Mouse (Mus musculus) kidney, adult 8-10 months (tissue): ENCODE data around the gene Glis3.
A peak's percentile ranks its signal among the peaks of the same experiment; 100 is the strongest.

Experiments used
- DNase-seq, 2 experiments: peaks; one replicate each; pipeline ENCODE4 v3.0.0; 2022

The Glis3 gene

DNA sequence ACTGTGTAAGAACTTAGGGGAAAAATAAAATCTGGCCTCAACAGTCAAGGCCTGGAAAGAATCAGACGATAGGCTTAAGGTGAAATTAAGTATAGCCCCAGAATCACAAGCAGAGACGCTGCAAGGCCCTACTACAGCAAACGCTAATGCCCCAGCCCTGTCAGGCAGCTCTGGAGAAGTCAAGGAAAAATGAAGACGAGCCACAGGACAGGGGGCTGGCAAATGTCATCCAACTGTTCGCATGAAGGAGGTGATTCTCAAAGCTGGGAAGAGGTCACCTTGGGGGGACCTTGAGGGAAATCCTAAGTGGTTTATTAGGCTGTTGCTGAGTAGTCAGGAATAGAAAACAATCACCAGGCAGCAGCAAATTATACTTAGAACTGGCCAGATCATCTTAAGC, 214.1 kb downstream of the Glis3 start:
- no peak for DNase-seq

DNA sequence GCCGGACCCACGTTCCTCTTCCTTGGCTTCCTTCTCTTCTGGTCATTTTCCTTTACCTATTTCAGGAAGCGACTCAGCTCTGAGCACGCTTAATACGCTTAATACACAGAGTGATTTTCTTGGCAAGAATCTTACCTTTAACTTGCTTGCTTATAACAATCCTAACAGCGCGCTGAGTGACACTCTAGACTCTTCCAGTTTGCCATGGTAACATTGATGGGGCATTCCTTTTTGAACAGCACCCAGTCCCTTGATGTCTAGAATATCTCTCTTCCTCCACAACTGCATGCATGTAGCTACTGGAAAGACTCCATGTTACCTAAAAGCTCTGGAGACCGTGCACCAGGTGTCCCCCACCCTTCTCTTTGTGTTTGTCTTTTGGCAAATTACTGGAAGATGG, 225.5 kb downstream of the Glis3 start:
- DNase-seq, result no peak

DNA sequence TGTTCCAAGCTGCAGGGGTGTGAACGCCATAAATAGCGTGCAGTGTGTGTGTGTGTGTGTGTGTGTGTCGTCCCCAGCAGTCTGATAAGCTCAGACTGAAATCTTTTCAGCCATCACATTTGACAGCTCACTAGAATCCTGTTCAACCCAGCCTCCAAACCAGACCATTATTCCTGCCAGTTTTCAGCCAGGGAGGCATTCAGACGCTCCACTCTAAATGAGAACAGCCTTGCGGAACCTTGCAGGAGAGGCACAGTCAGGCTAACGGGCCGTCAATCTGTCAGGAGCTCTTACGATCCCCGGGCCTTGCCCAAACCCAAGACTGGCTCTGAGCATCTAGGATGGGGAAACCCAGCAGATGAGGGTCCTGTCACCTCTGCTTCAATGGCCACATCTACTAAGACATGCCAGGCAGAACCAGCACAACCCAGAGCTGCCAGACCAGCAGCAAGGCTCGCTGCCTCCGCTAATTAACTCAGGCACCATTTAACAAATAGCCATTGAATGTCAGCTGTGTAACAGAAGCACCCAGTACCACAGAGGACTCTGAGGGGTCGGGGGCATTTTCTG, 226.8 kb downstream of the Glis3 start:
- no peak for DNase-seq

- DNase-seq, result no peak
Measured at GRCm38 (mm10) chr19:28448811-28449210, 231.1 kb downstream of the Glis3 start.

GRCm38 (mm10) chr19:28442161-28442560, 237.7 kb downstream of the Glis3 start:
- peak in 1 of 2 experiments; percentile 41 for DNase-seq

DNA sequence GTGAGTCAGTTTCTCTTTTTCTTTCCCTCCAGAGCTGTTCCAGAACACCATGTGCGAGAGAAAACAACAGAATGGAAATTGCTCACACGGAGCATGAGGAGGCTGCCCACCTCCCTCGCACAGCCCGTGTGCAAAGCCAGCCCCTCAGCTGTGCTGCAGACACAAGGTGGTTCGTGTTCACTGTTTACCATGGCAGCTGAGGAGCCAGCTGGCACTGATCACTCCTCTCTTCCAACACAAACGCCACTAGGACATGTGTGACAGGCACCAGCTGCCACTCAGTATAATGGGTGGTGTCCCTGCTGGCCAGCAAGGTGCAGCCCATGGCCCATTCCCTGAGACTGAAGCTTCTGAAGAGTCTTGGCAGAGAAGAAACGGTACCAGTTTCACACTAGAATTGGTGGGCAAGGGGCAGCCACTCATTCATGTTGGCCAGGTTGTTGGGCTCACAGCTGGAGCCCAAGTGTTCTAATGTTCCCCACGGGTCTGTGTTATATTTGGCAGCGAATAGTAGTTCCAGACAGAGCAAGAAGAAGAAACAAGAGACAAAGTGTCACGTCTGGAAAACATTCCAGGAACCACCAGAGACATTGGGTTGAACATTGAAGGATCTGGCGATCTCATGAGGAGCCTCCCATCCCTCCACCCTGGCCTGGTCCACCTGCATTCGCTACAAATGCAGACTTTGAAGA, 243.3 kb downstream of the Glis3 start:
- DNase-seq, result no peak

- no peak for DNase-seq
Measured at GRCm38 (mm10) chr19:28428220-28428816, 251.6 kb downstream of the Glis3 start.

DNA sequence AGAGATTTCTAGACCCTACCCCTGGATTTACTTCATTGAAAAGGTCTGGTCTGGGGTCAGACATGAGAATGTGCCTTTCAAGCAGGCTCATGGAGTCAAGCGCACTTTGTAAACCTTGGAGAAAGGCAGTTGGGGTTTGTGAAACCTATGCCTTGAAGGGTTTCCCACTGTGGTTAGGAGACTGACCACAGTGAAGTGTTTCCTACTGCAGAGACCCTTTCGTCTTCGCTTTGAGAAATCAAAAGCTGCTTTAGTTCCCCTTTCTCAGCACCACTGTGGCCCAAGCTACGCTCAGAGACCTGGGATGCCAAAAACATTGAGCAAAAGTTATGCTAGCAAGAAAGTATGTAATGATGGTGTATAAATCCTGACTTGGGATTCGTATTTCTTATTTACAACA, 255.7 kb downstream of the Glis3 start:
- DNase-seq, result no peak

DNA sequence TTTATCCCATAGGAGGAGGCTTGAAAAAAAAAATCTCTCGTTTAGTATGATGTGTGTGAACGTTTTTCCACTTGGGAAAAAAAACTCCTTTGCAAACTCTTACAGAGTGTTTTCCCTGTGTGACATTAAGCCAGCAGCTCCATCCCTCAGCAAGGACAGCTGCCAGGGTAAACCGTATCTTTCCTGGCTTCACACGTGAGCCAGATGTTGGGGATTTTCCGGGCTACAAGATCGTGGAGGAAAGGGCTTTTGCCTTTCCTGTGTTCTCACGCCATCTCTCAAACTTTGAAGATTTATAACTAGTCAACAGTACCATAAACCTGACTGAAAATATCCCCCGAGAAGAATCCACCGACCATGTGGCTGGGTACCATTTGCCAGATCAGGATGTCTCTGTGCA, 256.9 kb downstream of the Glis3 start:
- DNase-seq, result no peak

DNA sequence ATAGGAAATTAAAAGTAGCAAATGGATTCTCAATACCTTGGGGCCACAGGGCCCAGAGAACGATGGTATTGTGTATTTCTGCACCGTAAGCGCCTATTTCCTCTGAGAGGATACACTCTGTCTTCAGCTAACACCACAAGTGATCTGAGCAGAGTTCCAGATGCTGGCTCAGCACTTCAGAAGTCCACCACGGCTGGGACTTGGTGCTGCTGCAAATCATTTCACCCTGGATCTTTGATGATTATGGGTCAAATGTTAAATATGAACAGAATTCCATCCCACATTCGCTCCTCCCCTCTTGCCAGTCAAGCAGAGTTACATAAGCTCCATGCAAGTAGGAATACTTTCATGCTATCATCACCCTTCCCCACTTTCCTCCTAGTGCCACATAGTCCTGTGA, 263.8 kb downstream of the Glis3 start:
- DNase-seq, result peak; percentile 18 to 45

GRCm38 (mm10) chr19:28408787-28409186, 271.1 kb downstream of the Glis3 start:
- no peak for DNase-seq

- peak in 1 of 2 experiments; percentile 34 for DNase-seq
Measured at GRCm38 (mm10) chr19:28402956-28403355, 276.9 kb downstream of the Glis3 start.

GRCm38 (mm10) chr19:28395584-28395861, 284.4 kb downstream of the Glis3 start:
- DNase-seq, result no peak

DNA sequence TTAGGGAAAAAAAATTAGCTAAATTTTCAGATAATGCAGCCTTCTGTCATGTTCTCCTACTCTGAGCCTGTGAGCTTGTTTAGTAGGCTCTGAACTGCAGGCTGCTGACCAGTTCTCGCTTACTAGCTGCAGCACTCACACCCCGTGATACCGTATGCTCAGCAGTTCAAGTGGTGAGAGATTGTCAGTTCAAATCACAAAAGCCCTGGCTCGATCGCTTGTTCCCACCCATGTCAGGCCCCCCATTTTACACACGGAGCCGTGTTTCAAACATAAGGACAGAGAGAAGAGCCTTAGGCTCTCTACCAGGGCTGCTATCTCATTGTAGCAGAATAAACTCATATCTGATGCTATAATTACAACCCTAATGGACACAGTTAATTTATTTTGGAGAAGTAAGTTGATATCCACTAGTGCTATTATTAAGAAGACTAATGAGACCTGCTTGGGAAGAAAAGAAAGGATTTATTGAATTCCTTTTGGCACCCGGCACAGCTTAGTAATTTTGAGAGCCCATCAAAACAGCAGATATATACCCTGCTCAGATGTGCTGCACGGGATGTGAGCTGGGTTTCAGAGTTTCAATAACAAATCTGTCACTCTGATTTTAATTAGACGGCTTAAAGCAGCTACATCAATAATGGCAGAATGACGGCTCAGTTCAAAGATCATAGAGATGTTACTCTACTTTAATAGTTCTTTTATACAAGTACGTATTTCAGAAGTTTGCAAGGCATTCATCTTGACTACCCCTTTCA, 284.9 kb downstream of the Glis3 start:
- DNase-seq, result no peak

GRCm38 (mm10) chr19:28393766-28394165, 286.1 kb downstream of the Glis3 start:
- DNase-seq, result no peak

GRCm38 (mm10) chr19:28392838-28393237, 287.0 kb downstream of the Glis3 start:
- no peak for DNase-seq

DNA sequence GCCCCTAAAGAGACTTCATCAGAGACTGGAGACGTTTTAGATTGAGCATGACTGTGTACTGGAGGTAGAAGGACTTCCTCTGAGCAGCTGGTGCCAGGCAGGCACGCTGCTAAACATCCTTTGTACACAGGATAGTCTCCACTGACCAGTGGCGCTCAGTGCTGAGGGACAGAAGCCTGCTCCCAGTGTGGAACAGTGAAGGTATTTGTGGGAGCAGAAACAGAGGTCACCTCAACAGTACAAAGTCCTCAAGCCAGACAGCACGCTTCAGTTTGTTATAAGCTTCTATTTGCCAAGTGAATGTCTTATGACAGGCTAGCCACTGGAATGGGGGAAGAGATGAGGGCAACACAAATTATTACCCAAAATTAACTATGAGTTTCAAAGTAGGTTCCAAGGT, 289.0 kb downstream of the Glis3 start:
- DNase-seq, result peak; percentile 55 to 65

- DNase-seq, result no peak
Measured at GRCm38 (mm10) chr19:28389146-28389545, 290.7 kb downstream of the Glis3 start.

DNA sequence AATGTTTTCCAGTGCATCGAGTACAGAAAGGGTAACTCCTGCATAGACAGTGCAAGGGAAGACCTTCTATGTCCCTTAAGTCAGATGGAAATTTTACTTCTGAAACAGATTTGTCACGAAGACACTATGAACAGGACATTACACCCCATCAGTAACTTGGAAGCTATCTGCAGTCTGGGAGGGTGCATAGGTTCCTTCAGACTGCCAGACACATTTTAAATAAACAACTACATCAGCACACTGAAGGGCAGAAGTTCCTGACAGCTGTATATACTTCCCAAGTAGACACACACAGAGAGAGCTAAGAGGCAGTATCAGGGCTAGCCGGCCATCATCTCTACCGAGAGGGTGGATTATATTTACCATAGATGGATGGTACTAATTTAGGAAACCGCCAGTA, 296.5 kb downstream of the Glis3 start:
- DNase-seq, result no peak

DNA sequence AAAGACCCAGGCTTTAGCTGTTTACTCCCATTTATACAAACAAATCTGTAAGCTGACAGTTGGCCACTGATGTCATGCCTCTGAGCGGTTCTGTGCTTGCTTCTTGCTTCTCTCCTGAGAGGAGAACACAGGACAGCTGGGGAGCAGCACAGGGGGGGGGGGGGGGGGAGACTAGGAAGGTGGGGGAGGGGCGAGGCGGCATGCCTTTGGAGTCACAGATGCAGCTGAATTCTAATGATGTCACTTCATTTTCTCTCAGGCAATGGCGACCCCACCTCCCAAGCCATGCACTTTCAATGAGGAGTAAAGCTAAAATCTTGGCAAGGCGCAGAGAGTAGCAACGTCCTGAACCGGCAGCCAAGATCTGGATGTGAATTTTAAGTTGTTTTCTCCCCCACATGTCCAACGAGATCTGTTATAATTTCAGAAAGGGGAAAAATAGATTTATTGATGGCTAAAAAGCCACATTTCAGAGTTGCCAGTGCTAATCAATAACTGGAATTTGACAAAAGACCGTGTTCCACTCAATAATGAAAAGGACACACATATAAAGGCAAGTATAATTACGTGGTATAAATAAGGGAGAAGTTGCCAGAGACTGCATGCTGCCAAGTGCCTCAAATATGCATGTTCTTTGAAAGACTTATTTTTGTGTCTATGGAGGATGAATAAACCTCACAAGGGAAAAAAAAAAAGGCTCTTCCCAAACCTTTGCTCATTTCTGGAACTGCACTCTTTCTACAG, 297.5 kb downstream of the Glis3 start:
- DNase-seq, result no peak

DNA sequence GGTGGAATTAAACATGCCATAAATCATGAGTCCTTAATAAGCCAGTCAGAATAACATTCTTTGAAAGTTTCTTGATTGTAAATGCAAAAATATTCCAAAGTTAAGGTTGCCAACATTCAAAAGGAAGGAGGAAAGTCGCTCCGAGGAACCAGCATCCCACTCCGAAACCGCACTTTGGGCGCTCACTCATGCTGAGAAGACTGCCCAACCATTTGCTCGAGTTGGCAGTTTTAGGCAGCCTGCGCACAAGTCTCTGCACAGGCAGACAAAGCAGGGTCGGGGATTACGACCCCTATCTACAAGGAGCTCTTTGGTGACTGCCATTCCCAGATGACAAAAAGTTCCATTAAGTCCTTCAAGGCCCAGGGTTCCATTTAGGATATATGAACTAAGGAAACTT, 298.4 kb downstream of the Glis3 start:
- DNase-seq, result peak in 1 of 2 experiments; percentile 45

DNA sequence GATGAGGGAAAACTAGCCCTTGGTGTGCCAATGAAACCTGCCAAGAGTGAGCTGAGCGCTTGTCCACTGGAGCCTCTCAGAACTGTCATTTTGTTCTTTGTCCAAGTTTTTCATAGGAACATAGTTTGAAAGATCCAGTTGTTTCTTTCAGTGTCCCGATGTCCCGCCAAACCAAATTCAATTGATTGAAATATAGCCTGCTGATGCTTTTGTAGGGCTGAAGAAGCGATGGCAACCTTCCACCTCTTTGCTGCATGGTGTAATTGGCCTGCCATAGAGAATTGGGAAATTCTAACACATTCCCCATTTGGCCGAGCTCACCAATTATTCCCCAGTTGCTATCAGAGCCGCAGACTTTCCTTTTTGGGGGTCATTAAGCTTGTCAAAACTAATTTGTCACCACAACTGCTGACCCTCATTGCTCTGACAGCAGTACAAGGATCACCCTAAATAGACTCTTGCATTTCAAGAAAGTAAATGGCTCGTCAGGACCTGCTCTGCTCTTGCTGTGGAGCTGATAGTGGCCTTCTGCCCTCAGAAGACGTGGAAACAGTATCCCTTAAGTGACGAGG, 299.1 kb downstream of the Glis3 start:
- DNase-seq, result no peak

- no peak for DNase-seq
Measured at GRCm38 (mm10) chr19:28377788-28378295, 302.0 kb downstream of the Glis3 start.
